Comparison of ENCODE assay signal across 8 mouse cellular contexts in the genomic region with DNA sequence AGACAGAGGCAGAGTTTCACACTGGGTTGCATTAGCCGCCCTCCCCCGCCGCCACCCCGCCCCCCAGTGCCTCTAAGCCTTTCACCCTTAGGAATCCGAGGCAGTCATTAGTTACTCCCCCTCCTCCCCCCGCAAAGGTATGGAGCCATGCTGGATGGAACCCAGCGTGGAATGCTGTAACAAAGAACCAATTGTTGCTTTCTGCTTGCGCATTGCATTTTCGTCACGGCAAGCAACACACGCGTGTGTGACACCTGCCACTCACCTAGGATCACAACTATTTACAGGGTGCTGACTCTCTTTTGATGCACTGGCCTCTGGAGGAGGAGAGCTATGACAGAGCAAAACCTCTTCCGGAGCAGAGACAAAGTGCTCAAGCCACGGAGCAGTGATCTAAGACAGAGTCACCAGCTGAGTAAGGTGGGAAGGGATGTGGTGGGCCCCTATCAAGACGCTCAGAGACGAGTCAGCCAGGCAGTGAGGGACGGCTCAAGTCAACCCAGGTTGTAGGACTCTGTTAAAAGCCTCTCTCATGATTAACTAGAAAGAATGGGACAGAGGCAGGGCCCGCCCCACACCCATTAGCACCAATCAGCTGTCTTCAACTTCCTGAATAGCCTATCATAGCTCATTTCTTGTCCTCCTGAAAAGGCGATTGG. TPM values are rescaled to one million over a fixed set of nuclear protein-coding genes. Genes with fewer than 3 reads are reported as not detected.
A peak's percentile ranks its signal among the peaks of the same experiment; 100 is the strongest.
DNase-seq lines count a peak whose midpoint lies in the region; ATAC-seq and TF ChIP-seq lines count a peak whose summit lies in the region.

No protein-coding gene starts in this region.

- no peak for TF ChIP-seq CTCF in C2C12 (IDR thresholded peaks at IDR 0.05; ENCODE audit: control insufficient read depth, insufficient read depth, insufficient read length)

- H3K27me3 ChIP-seq in C2C12 (ENCODE audit: control insufficient read depth, insufficient read depth, insufficient read length): no peaks in the 10 kb centered on the region
- H3K27me3 ChIP-seq in embryonic facial prominence, embryonic 14.5 days (replicated peaks; ENCODE audit: control insufficient read depth, insufficient read depth, low read length): no peaks in the 10 kb centered on the region
- no peaks in the 10 kb centered on the region for H3K27me3 ChIP-seq in heart, embryonic 12.5 days (replicated peaks)
- H3K27me3 ChIP-seq in kidney, embryonic 14.5 days (ENCODE audit: control insufficient read depth, insufficient read depth, low read length): no peaks in the 10 kb centered on the region; the same call in none of the 2 replicates
- peaks cover 35% of the 10 kb centered on the region for H3K27me3 ChIP-seq in liver, embryonic 12.5 days (replicated peaks)

- no peak overlapping the region for H3K4me3 ChIP-seq in C2C12 (ENCODE audit: insufficient read depth, poor library complexity, severe bottlenecking)
- H3K4me3 ChIP-seq in embryonic facial prominence, embryonic 14.5 days (ENCODE audit: low read depth, low read length): peak overlapping the region; percentile 43
- H3K4me3 ChIP-seq in heart, embryonic 12.5 days: peak overlapping the region; percentile 50
- peak overlapping the region; percentile 34 for H3K4me3 ChIP-seq in kidney, embryonic 14.5 days (ENCODE audit: low read length)
- H3K4me3 ChIP-seq in liver, embryonic 12.5 days: peak overlapping the region; percentile 50

- no peaks in the 10 kb centered on the region for H3K9me3 ChIP-seq in embryonic facial prominence, embryonic 14.5 days (ENCODE audit: control insufficient read depth, low read length)
- H3K9me3 ChIP-seq in heart, embryonic 12.5 days (replicated peaks): no peaks in the 10 kb centered on the region
- no peaks in the 10 kb centered on the region for H3K9me3 ChIP-seq in kidney, embryonic 14.5 days (ENCODE audit: control insufficient read depth, low read length)
- H3K9me3 ChIP-seq in liver, embryonic 12.5 days (replicated peaks): no peaks in the 10 kb centered on the region

- no peaks in the 10 kb centered on the region for H3K36me3 ChIP-seq in C2C12 (ENCODE audit: control insufficient read depth, insufficient read depth)
- H3K36me3 ChIP-seq in embryonic facial prominence, embryonic 14.5 days (ENCODE audit: control insufficient read depth, insufficient read depth, low read length): no peaks in the 10 kb centered on the region
- no peaks in the 10 kb centered on the region for H3K36me3 ChIP-seq in heart, embryonic 12.5 days
- no peaks in the 10 kb centered on the region for H3K36me3 ChIP-seq in kidney, embryonic 14.5 days (ENCODE audit: control insufficient read depth, insufficient read depth, low read length)
- H3K36me3 ChIP-seq in liver, embryonic 12.5 days: no peaks in the 10 kb centered on the region

- no peaks in the 10 kb centered on the region for H3K79me3 ChIP-seq in C2C12 (ENCODE audit: low read depth)

- peak overlapping the region; percentile 75 for H3K4me2 ChIP-seq in embryonic facial prominence, embryonic 14.5 days (ENCODE audit: low read depth, low read length)
- peak overlapping the region; percentile 85 for H3K4me2 ChIP-seq in heart, embryonic 12.5 days
- peak overlapping the region; percentile 55 for H3K4me2 ChIP-seq in kidney, embryonic 14.5 days (replicated peaks; ENCODE audit: low read depth, low read length)
- H3K4me2 ChIP-seq in liver, embryonic 12.5 days: peak overlapping the region; percentile 78

- no peaks in the 10 kb centered on the region for H3K79me2 ChIP-seq in C2C12 (ENCODE audit: control insufficient read depth, insufficient read depth)

- DNase-seq in adrenal gland, postnatal 36 days: peak; percentile 70 to 83
- peak; percentile 93 for DNase-seq in embryonic facial prominence, embryonic 14.5 days (ENCODE audit: low spot score)
- DNase-seq in spleen, postnatal 36 days (ENCODE audit: low spot score in 2 of 2): peak; percentile 79

- H3K4me1 ChIP-seq in embryonic facial prominence, embryonic 14.5 days (ENCODE audit: control insufficient read depth, insufficient read depth, low read length): peaks cover 6% of the 10 kb centered on the region; the same call in 1 of the 2 replicates
- peaks cover 19% of the 10 kb centered on the region for H3K4me1 ChIP-seq in heart, embryonic 12.5 days (replicated peaks)
- peaks cover 19% of the 10 kb centered on the region for H3K4me1 ChIP-seq in kidney, embryonic 14.5 days (ENCODE audit: control insufficient read depth, insufficient read depth, low read length)
- H3K4me1 ChIP-seq in liver, embryonic 12.5 days: peaks cover 32% of the 10 kb centered on the region

- peak overlapping the region; percentile 74 for H3K27ac ChIP-seq in embryonic facial prominence, embryonic 14.5 days (replicated peaks; ENCODE audit: low read depth, low read length)
- peak overlapping the region; percentile 91 for H3K27ac ChIP-seq in heart, embryonic 12.5 days (ENCODE audit: poor library complexity, severe bottlenecking)
- H3K27ac ChIP-seq in kidney, embryonic 14.5 days (ENCODE audit: low read depth, low read length): peak overlapping the region; percentile 85
- H3K27ac ChIP-seq in liver, embryonic 12.5 days: peak overlapping the region; percentile 55

- ATAC-seq in embryonic facial prominence, embryonic 14.5 days (ENCODE audit: low read depth): peak; percentile 97
- peak; percentile 88 for ATAC-seq in heart, embryonic 12.5 days (ENCODE audit: insufficient number of reproducible peaks, low FRiP score)
- peak; percentile 94 for ATAC-seq in kidney, embryonic 14.5 days (ENCODE audit: low FRiP score, low TSS enrichment)
- peak; percentile 91 for ATAC-seq in liver, embryonic 12.5 days
- peak; percentile 44 for ATAC-seq in monocyte, adult 5-6 weeks (replicated peaks; ENCODE audit: insufficient number of reproducible peaks, low FRiP score, low TSS enrichment, poor library complexity, severe bottlenecking)

- H3ac ChIP-seq in C2C12 (ENCODE audit: control insufficient read depth, insufficient read length, low read depth): no peak overlapping the region

- WGBS in embryonic facial prominence, embryonic 14.5 days: under 1% methylated on average over 16 of the region's 19 CpGs
- WGBS in heart, embryonic 12.5 days: under 1% methylated on average over 19 of the region's 19 CpGs
- WGBS in kidney, embryonic 14.5 days: 1% methylated on average over 19 of the region's 19 CpGs
- WGBS in liver, embryonic 12.5 days (ENCODE audit: insufficient replicate concordance): 4% methylated on average over 19 of the region's 19 CpGs

- peak overlapping the region; percentile 54 for H3K9ac ChIP-seq in embryonic facial prominence, embryonic 14.5 days (ENCODE audit: low read depth, low read length)
- H3K9ac ChIP-seq in heart, embryonic 12.5 days: peak overlapping the region; percentile 71
- peak overlapping the region; percentile 42; the same call in 1 of the 2 replicates for H3K9ac ChIP-seq in kidney, embryonic 14.5 days (ENCODE audit: low read depth, low read length)
- H3K9ac ChIP-seq in liver, embryonic 12.5 days: peak overlapping the region; percentile 23; the same call in 1 of the 2 replicates

TF ChIP-seq in C2C12, 6 proteins besides CTCF, POLR2A, EP300 and RAD21:
- TF ChIP-seq FOSL1 (IDR thresholded peaks at IDR 0.05; ENCODE audit: insufficient read depth, low read length, poor library complexity, severe bottlenecking) (peak; percentile 45), MYOD1 (IDR thresholded peaks at IDR 0.05; ENCODE audit: control insufficient read depth, insufficient read length, low read depth) (peak; percentile 85), MAX (IDR thresholded peaks at IDR 0.05) (no peak)
TF ChIP-seq in C2C12: peak in this region for 2.

RNA-seq across cellular contexts. Expression of a gene that starts 30.7 kb away (rescaled TPM):
- polyA plus RNA-seq in C2C12 (2012; fragmentation: generic; extraction: Trizol): 31.9 TPM
- total RNA-seq in adrenal gland, postnatal 36 days (2021): 10 to 100 TPM; 46.5 to 49.3 TPM
- 38.8 and 40.2 TPM in 2 replicates for polyA plus RNA-seq in embryonic facial prominence, embryonic 14.5 days (2014; fragmentation: Nextera tagmentation; extraction: Ambion mirVana)
- polyA plus RNA-seq in heart, embryonic 12.5 days (2016; fragmentation: Nextera tagmentation; extraction: Ambion mirVana): 30.5 and 33.0 TPM in 2 replicates
- 47.7 and 49.4 TPM in 2 replicates for polyA plus RNA-seq in kidney, embryonic 14.5 days (2014; fragmentation: Nextera tagmentation; extraction: Ambion mirVana)
- polyA plus RNA-seq in liver, embryonic 12.5 days (2016; fragmentation: Nextera tagmentation; extraction: Ambion mirVana): 29.3 and 30.6 TPM in 2 replicates
- total RNA-seq in monocyte, adult 5-6 weeks (2017): 62.7 to 74.2 TPM (median 74.1 TPM) in 3 replicates

RNA-seq across cellular contexts. Expression of a gene that starts 49.5 kb away (rescaled TPM):
- not detected for polyA plus RNA-seq in C2C12 (2012; fragmentation: generic; extraction: Trizol)
- not detected for total RNA-seq in adrenal gland, postnatal 36 days (2021)
- polyA plus RNA-seq in embryonic facial prominence, embryonic 14.5 days (2014; fragmentation: Nextera tagmentation; extraction: Ambion mirVana): 6.4 TPM in 1 of 2 replicates, not detected in the other
- not detected in 2 replicates for polyA plus RNA-seq in heart, embryonic 12.5 days (2016; fragmentation: Nextera tagmentation; extraction: Ambion mirVana)
- polyA plus RNA-seq in kidney, embryonic 14.5 days (2014; fragmentation: Nextera tagmentation; extraction: Ambion mirVana): 2.0 and 3.2 TPM in 2 replicates
- not detected in 2 replicates for polyA plus RNA-seq in liver, embryonic 12.5 days (2016; fragmentation: Nextera tagmentation; extraction: Ambion mirVana)
- total RNA-seq in monocyte, adult 5-6 weeks (2017): not detected in 3 replicates

Comparison
In these comparisons a context has a peak if more than half of its experiments do, and no peak if none do; other contexts are left out.
1. ATAC-seq: peak in every context shown above with its lines; median percentile 97 in embryonic facial prominence, embryonic 14.5 days; 94 in kidney, embryonic 14.5 days; 91 in liver, embryonic 12.5 days; 88 in heart, embryonic 12.5 days; 44 in monocyte, adult 5-6 weeks.